Mouse (Mus musculus) hematopoietic stem cell, adult 5-6 weeks (primary cell): ENCODE data around the gene Ntng2. TPM values are rescaled to one million over a fixed set of nuclear protein-coding genes. Genes with fewer than 3 reads are reported as not detected.

Experiments
- total RNA-seq: library from RNA; stranded (forward); fragments of 172-1452, 232-1000 nt; gene quantifications from 2 replicates; pipeline ENCODE4 v1.2.3, GENCODE M21; 2017

Ntng2 gene
- total RNA-seq, 1 experiment from 2014 or later: 2.4 TPM

Other genes with a start within 250 kb of the Ntng2 start
- 1.7 TPM in 1 of 2 replicates, not detected in the other for gene Cfap77, start 197.9 kb downstream of the Ntng2 start, total RNA-seq
- gene Ttf1, start 192.7 kb downstream of the Ntng2 start, total RNA-seq: 22.9 and 25.1 TPM in 2 replicates
- 108 and 115 TPM in 2 replicates for gene Setx, start 128.8 kb downstream of the Ntng2 start, total RNA-seq
- 16.8 and 25.2 TPM in 2 replicates for gene Med27, start 93.8 kb upstream of the Ntng2 start, total RNA-seq